Mouse (Mus musculus) urinary bladder, adult 2 months (tissue): ENCODE measurements around the gene Clcnkb. TPM values are rescaled to one million over a fixed set of nuclear protein-coding genes. Genes with fewer than 3 reads are reported as not detected.

Experiments
- DNase-seq: peaks from one replicate; pipeline ENCODE4 v3.0.0; 2022; ENCODE audit warnings: low spot score
- polyA plus RNA-seq: library from polyadenylated mRNA; depleted of rRNA; stranded (reverse); fragments of >200 nt; gene quantifications from 2 replicates; pipeline ENCODE4 v1.2.3, GENCODE M21; 2012

Gene Clcnkb
- polyA plus RNA-seq, 1 experiment, result 0.30 TPM

- DNase-seq, result peak; percentile 80
Measured at GRCm38 (mm10) chr4:141404518-141405313, 11.1 kb downstream of the Clcnkb start.

DNA sequence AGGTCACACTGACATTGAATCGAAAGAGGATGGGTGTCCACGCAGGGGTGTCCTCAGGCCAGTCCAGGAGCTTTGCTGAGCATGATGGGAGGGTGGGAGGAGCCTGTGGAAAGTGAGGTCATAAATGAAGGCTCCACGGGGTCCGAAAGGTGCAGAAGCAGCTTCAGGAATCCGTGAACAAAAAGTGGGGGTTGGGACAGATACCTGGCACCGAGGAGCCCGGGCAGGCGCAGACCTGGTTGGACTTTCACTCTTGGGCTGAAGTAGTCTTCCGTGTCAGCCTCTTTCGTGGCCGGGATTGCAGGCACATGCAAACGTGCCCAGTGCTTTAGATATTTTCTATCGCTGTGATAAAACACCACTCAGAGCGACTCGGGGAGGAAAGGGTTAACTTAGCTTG lies 15.6 kb downstream of the Clcnkb start:
- DNase-seq, result no peak

GRCm38 (mm10) chr4:141398545-141398944 lies 17.3 kb downstream of the Clcnkb start, which contains the start of gene Clcnka:
Clcnka (minus strand) TSS chr4:141398724.
- no peak for DNase-seq

DNA sequence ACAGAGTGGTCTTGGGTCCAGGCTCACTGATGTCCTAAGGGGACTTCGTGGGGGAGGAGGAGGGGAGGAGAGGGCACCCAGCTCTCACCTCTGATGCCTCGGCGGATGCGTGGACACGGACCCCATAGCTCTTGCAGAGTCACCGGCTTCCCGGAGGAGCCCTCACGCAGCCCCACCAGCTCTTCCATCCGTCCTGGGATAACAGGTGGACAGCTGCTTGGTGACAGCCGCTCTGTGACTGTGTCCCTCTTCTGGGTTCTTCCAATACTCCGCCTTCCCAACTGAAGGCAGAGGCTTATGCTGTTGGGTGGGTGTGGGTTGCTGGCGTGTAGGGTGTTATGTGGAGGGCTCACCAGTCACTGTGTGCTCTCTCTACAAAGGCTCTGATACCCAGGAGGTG lies 18.0 kb downstream of the Clcnkb start:
- DNase-seq, result no peak

DNA sequence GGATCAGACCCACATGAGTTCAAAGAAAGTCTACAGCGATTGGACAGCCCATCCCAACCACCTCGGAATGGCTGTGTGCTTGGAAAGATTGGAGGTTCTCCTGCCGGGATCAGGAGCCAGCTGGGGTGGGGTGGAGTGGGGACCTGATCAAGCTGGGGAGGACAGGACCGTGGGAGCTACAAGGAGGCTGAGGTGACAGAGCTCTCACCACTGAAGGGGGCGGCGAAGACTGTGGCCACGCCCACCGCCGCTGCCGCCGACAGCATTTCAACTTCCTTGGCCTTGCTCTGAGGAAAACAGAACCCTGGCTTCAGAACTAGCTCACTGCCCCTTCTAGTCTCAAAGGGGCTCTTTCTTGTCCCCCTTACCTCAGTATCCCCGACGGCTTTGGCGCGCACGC lies 21.1 kb downstream of the Clcnkb start:
- DNase-seq, result no peak

- DNase-seq, result no peak
Measured at GRCm38 (mm10) chr4:141391293-141391692, 24.5 kb downstream of the Clcnkb start.

- DNase-seq, result no peak
Measured at GRCm38 (mm10) chr4:141389366-141390150, 26.3 kb downstream of the Clcnkb start.

DNA sequence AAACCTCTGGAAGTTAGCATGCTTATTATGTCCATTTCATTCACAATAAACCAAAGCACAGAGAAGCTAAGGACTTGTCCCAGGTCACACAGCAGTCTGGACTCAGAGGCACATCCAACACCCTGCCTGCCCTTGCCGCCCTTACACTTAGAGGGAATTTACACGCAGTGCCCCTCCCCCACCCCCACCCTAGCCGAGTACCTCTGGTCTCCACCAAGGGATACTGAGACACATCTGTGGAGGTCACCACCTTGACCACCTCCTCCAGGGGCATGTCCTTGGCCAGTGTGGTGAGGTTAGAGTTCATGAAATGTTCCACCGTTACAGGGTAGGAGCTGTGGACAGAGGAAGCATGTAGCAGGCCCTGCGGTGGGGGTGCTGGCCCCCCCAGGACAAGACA lies 27.9 kb downstream of the Clcnkb start:
- DNase-seq, result no peak

- no peak for DNase-seq
Measured at GRCm38 (mm10) chr4:141387093-141387784, 28.6 kb downstream of the Clcnkb start.

DNA sequence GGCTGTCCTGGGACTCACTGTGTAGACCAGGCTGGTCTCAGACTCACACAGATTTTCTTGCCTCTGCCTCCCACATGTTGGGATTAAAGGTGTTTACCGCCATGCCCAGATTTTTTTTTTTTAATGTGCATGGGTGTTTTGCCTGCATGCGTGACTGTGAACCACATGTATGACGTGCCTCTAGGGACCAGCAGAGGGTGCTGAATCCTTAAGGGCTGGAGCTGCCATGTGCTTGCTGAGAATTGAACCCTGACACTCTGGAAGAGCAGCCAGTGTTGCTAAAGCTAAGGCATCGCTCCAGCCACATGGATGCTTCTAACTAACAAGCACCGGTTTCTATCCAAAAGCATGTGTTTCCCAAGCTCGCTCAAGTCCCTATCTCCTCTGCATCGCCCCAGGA lies 29.7 kb downstream of the Clcnkb start:
- DNase-seq, result no peak

DNA sequence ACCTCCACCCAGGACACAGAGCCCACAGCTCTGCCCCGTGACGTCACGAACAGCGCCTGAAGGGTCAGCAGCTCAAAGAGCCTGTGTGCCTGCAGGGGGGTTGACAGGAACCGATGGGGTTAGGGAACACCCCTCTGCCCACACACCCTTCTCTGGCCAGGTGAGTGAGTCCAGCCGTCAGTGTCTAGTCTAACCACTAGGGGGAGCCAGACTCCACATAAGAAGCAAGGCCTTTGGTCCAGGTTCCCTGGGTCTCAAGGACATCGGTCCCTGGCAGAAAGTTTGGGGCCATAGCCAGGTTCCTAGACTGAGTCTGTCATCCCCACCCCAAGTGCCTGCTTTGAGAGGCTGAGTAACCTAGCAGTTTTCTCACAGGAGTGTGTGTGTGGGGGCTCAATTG lies 30.5 kb downstream of the Clcnkb start:
- no peak for DNase-seq

DNA sequence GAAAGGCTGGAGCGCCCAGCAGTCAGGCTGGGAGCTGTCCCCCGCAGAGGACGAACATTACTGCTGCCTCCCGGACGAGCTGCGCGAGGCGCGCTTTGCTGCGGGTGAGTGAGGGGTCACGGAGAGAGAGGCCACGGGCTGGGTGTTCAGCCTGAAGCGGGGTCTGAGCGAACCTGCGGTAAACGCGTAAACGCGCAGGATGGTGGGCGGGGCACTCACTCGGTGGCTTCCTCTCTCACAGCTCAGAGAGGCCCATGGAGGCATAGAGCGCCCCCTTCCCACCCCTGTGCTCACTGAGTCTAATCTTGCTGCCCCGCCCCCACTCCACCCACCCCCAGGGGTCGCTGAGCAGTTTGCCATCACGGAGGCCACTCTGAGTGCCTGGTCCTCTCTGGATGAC lies 33.4 kb downstream of the Clcnkb start:
- DNase-seq, result no peak

DNA sequence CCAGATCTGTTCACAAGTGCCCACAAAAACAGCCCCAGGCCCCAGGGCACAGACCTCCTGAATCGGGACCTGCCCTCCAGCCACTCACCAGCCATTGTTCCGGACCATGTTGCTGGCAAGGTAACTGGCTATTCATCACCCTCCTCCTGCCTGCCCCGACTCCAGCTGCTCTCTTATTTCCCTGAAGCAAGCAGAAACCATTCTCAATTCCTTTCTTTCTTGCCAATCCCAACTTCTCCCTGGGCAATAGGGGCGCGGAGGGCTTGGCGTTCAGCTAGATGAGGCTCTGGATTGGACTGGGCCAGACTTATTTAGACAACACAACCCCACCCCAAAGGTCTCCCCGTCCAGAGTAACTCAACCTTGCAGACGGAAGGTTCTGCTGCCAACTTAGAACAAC lies 36.1 kb downstream of the Clcnkb start:
- no peak for DNase-seq

GRCm38 (mm10) chr4:141372426-141372825 lies 43.4 kb downstream of the Clcnkb start:
- no peak for DNase-seq

- no peak for DNase-seq
Measured at GRCm38 (mm10) chr4:141367997-141368791, 47.6 kb downstream of the Clcnkb start, which contains the start of gene Fam131c. Fam131c (plus strand) TSS chr4:141368220.

DNA sequence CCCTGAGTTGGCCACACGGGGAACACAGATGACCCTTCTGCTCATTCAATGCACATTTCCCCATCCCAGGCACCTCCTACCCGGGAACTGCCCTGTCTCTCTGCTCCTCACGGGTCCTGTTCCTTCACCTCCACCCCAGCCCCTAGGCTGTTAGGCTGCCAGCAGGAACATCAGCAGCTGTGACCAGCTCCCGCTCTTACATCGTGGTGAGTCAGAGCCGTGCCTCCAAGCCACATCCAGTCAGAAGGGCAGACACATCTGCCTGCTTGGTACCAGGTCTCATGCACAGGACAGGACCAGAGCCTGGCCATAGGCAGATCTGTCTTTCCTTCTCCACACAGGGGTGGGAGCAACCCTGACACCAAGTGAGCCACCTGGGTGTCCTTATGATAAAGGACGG lies 49.9 kb downstream of the Clcnkb start:
- no peak for DNase-seq

GRCm38 (mm10) chr4:141365126-141365525 lies 50.7 kb downstream of the Clcnkb start:
- no peak for DNase-seq

- peak; percentile 67 for DNase-seq
Measured at GRCm38 (mm10) chr4:141362937-141363548, 52.8 kb downstream of the Clcnkb start.

DNA sequence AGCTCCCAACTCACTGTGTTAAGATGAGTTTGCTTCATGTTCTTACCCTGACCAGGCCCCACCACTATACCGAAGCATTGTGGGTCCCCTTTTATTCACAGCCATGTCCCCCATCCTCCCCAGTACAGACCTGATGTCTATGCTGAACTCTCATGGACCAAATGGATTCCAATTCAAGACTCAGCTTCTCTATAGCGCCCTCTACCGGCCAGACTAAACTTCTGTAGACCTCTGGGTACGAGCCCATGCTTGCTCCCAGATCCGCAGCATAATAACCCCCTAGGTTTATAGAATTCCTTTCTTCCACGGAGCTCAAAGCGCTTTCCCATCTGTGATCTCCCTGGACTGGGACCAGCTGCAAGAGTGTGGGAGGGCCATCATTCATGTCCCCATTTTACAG lies 55.0 kb downstream of the Clcnkb start:
- no peak for DNase-seq

DNA sequence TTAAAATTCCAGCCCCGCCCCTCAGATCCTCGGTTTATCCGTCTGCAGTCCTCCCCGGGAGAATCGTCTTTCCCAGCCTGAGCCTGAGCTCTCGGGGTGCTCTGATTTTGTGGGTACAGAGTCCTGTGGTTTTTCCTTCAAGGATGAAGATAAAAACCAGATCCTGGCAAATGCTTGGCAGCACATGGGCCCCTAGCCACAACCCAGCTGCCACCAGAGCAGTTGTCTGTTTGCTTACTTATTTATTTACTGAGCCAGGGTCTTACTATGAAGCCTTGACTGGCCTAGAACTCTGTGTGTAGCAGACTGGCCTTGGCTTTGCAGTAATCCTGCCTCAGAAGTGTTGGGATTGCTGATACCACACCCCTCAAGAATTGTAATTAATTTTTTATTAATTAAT lies 56.6 kb downstream of the Clcnkb start:
- DNase-seq, result no peak

DNA sequence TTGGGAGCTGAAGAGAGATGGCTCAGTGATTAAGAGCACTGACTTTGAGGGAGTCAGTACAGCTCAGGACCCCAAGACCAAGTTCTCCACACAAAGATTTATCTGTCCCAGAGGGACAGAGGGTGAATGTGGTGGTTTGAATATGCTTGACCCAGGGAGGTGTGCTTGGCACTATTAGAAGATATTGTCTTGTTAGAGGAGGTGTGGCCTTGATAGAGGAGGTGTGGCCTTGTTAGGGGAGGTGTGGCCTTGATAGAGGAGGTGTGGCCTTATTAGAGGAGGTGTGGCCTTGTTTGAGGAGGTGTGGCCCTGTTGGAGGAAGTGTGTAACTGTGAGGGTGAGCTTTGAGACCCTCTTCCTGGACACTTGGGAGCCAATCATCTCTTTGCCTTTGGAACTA lies 58.0 kb downstream of the Clcnkb start:
- no peak for DNase-seq
